Mouse (Mus musculus): ENCODE results near the gene Idh3g. TPM values are rescaled to one million over a fixed set of nuclear protein-coding genes. Genes with fewer than 3 reads are reported as not detected.

Gene Idh3g
- total RNA-seq (2015) (376 and 396 TPM in 2 replicates), total RNA-seq (2017) (231 and 238 TPM in 2 replicates)

- peak; percentile 91 for ATAC-seq (replicated peaks; ENCODE audit: poor library complexity)
These were observed at the start of gene Idh3g, which contains the start of gene Ssr4 for GRCm38 (mm10) chrX:73786364-73787224. Idh3g (minus strand) TSS chrX:73786897. Ssr4 (plus strand) TSS chrX:73787028.

GRCm38 (mm10) chrX:73835731-73836130 lies 49.0 kb upstream of the Idh3g start:
- no peak for ATAC-seq (replicated peaks; ENCODE audit: poor library complexity)

GRCm38 (mm10) chrX:73824185-73825151 lies 37.8 kb upstream of the Idh3g start, which contains the start of gene Pdzd4:
Pdzd4 (minus strand) TSS chrX:73824969.
- peak; percentile 46; the same call in 1 of the 2 replicates for ATAC-seq (replicated peaks; ENCODE audit: poor library complexity)

- no peak for ATAC-seq (replicated peaks; ENCODE audit: poor library complexity)
These were observed 37.0 kb upstream of the Idh3g start for GRCm38 (mm10) chrX:73823747-73824146.

- peak; percentile 96 for ATAC-seq (replicated peaks; ENCODE audit: poor library complexity)
These were observed 30.1 kb upstream of the Idh3g start for GRCm38 (mm10) chrX:73816596-73817314.

GRCm38 (mm10) chrX:73815072-73815471 lies 28.4 kb upstream of the Idh3g start:
- ATAC-seq (replicated peaks; ENCODE audit: poor library complexity), result no peak

- no peak for ATAC-seq (replicated peaks; ENCODE audit: poor library complexity)
These were observed 19.1 kb upstream of the Idh3g start for GRCm38 (mm10) chrX:73805814-73806213.

GRCm38 (mm10) chrX:73798502-73798901 lies 11.8 kb upstream of the Idh3g start:
- ATAC-seq (replicated peaks; ENCODE audit: poor library complexity), result peak; percentile 97

GRCm38 (mm10) chrX:73797511-73797910 lies 10.8 kb upstream of the Idh3g start:
- no peak for ATAC-seq (replicated peaks; ENCODE audit: poor library complexity)

GRCm38 (mm10) chrX:73793505-73793904 lies 6.8 kb upstream of the Idh3g start:
- ATAC-seq (replicated peaks; ENCODE audit: poor library complexity), result no peak

- no peak for ATAC-seq (replicated peaks; ENCODE audit: poor library complexity)
These were observed 6.3 kb upstream of the Idh3g start for GRCm38 (mm10) chrX:73793039-73793438.

GRCm38 (mm10) chrX:73788501-73788900 lies 1.8 kb upstream of the Idh3g start:
- ATAC-seq (replicated peaks; ENCODE audit: poor library complexity), result no peak

- no peak for ATAC-seq (replicated peaks; ENCODE audit: poor library complexity)
These were observed 495 bp upstream of the Idh3g start for GRCm38 (mm10) chrX:73787225-73787558.

GRCm38 (mm10) chrX:73785666-73786065 lies 1.0 kb downstream of the Idh3g start:
- no peak for ATAC-seq (replicated peaks; ENCODE audit: poor library complexity)

GRCm38 (mm10) chrX:73782227-73782626 lies 4.5 kb downstream of the Idh3g start:
- no peak for ATAC-seq (replicated peaks; ENCODE audit: poor library complexity)

- ATAC-seq (replicated peaks; ENCODE audit: poor library complexity), result no peak
These were observed 11.8 kb downstream of the Idh3g start for GRCm38 (mm10) chrX:73774802-73775483.

GRCm38 (mm10) chrX:73774168-73774760 lies 12.4 kb downstream of the Idh3g start, which contains the start of gene Srpk3:
Srpk3 (plus strand) TSS chrX:73774405.
- ATAC-seq (replicated peaks; ENCODE audit: poor library complexity), result peak; percentile 30

GRCm38 (mm10) chrX:73767267-73767666 lies 19.4 kb downstream of the Idh3g start:
- ATAC-seq (replicated peaks; ENCODE audit: poor library complexity), result peak; percentile 58; the same call in 1 of the 2 replicates

- ATAC-seq (replicated peaks; ENCODE audit: poor library complexity), result peak; percentile 83
These were observed 21.4 kb downstream of the Idh3g start for GRCm38 (mm10) chrX:73765311-73765710.
